Mouse (Mus musculus): ENCODE data around the gene Tbx1.

The Tbx1 gene

GRCm38 (mm10) chr16:18554721-18555120 is 35.8 kb downstream of the Tbx1 start:
- no peak for TF ChIP-seq GATA4 (IDR thresholded peaks at IDR 0.05; ENCODE audit: insufficient replicate concordance, low read length)

- no peak for TF ChIP-seq GATA4 (IDR thresholded peaks at IDR 0.05; ENCODE audit: insufficient replicate concordance, low read length)
Observed at GRCm38 (mm10) chr16:18552106-18552710, 38.3 kb downstream of the Tbx1 start.

- no peak for TF ChIP-seq GATA4 (IDR thresholded peaks at IDR 0.05; ENCODE audit: insufficient replicate concordance, low read length)
Observed at GRCm38 (mm10) chr16:18551604-18552003, 38.9 kb downstream of the Tbx1 start.

GRCm38 (mm10) chr16:18547891-18548290 is 42.6 kb downstream of the Tbx1 start:
- TF ChIP-seq GATA4 (IDR thresholded peaks at IDR 0.05; ENCODE audit: insufficient replicate concordance, low read length), result no peak

- TF ChIP-seq GATA4 (IDR thresholded peaks at IDR 0.05; ENCODE audit: insufficient replicate concordance, low read length), result no peak
Observed at GRCm38 (mm10) chr16:18543151-18543829, 47.2 kb downstream of the Tbx1 start.

GRCm38 (mm10) chr16:18539281-18539680 is 51.2 kb downstream of the Tbx1 start:
- no peak for TF ChIP-seq GATA4 (IDR thresholded peaks at IDR 0.05; ENCODE audit: insufficient replicate concordance, low read length)

- TF ChIP-seq GATA4 (IDR thresholded peaks at IDR 0.05; ENCODE audit: insufficient replicate concordance, low read length), result no peak
Observed at GRCm38 (mm10) chr16:18537407-18537990, 53.0 kb downstream of the Tbx1 start.
